Mouse (Mus musculus) thymus, adult 2 months (tissue): Measurements from ENCODE around the gene Fam43a. TPM values are rescaled to one million over a fixed set of nuclear protein-coding genes. Genes with fewer than 3 reads are reported as not detected.

Experiments
- DNase-seq: peaks from one replicate; pipeline ENCODE4 v3.0.0; 2021
- H3K27ac ChIP-seq: fragments of 200-500 bp; 2 replicates; pipeline ENCODE4 v1.5.1; 2012; ENCODE audit warnings: low read length, control low read depth; ENCODE audit not compliant: control insufficient read depth, insufficient read depth
- H3K27me3 ChIP-seq: fragments of 200-500 bp; 2 replicates; pipeline ENCODE4 v1.6.1; 2012; ENCODE audit warnings: mild to moderate bottlenecking, low read length, moderate library complexity, mixed read lengths; ENCODE audit not compliant: control insufficient read depth, insufficient read depth
- H3K36me3 ChIP-seq: fragments of 200-500 bp; 2 replicates; pipeline ENCODE4 v1.6.1; 2012; ENCODE audit warnings: mild to moderate bottlenecking, low read length, moderate library complexity; ENCODE audit not compliant: control insufficient read depth, insufficient read depth
- H3K4me1 ChIP-seq: fragments of 200-500 bp; replicated peaks from 2 replicates; pipeline ENCODE4 v1.6.1; 2012; ENCODE audit warnings: low read length; ENCODE audit not compliant: control insufficient read depth, insufficient read depth
- H3K4me3 ChIP-seq: fragments of 200-500 bp; 2 replicates; pipeline ENCODE4 v1.5.1; 2012; ENCODE audit warnings: mild to moderate bottlenecking, low read length, control low read depth, moderate library complexity; ENCODE audit not compliant: control insufficient read depth, insufficient read depth
- CTCF ChIP-seq: fragments of 200-500 bp; IDR thresholded peaks from 2 replicates; pipeline ENCODE4 v1.5.1; 2012; ENCODE audit warnings: mild to moderate bottlenecking, control low read depth, low read length, moderate library complexity, borderline replicate concordance; ENCODE audit not compliant: control insufficient read depth, poor library complexity, insufficient read depth; ENCODE audit errors: extremely low read depth
- POLR2A ChIP-seq: fragments of 200-500 bp; IDR thresholded peaks from 2 replicates; pipeline ENCODE4 v1.6.1; 2012; ENCODE audit warnings: mild to moderate bottlenecking, low read length, control low read depth, moderate library complexity; ENCODE audit not compliant: control insufficient read depth, poor library complexity, insufficient read depth; ENCODE audit errors: extremely low read depth
- WGBS: fragments of 180-500 bp; shearing (Covaris S2); methylation state at CpG from one replicate; pipeline ENCODE4 v1.1.7; 2018; 5-methylcytosine and 5-hydroxymethylcytosine counted together
- polyA plus RNA-seq: library from polyadenylated mRNA; depleted of rRNA; stranded (reverse); fragments of >200 nt; gene quantifications from 2 replicates; pipeline ENCODE4 v1.2.3, GENCODE M21; 2012

Gene Fam43a
- polyA plus RNA-seq, 1 experiment = 17.0 TPM

- H3K27me3 ChIP-seq = no peaks in the 10 kb centered on the region
- H3K4me1 ChIP-seq = no peaks in the 10 kb centered on the region
- H3K27ac ChIP-seq = no peak overlapping the region
- 96% methylated on average over 4 of the region's 4 CpGs for WGBS
- peaks cover 56% of the 10 kb centered on the region for H3K36me3 ChIP-seq
- TF ChIP-seq POLR2A (no peak), CTCF (no peak)
- DNase-seq = no peak
- H3K4me3 ChIP-seq = no peak overlapping the region
These were observed 38.9 kb upstream of the Fam43a start for GRCm38 (mm10) chr16:30560601-30561000.

GRCm38 (mm10) chr16:30565631-30566030 is 33.9 kb upstream of the Fam43a start:
- Histone ChIP-seq H3K4me3 (no peak overlapping the region), H3K4me1 (no peaks in the 10 kb centered on the region), H3K27me3 (no peaks in the 10 kb centered on the region), H3K27ac (no peak overlapping the region), H3K36me3 (peaks cover 89% of the 10 kb centered on the region)
- TF ChIP-seq POLR2A (no peak), CTCF (no peak)
- no peak for DNase-seq
- WGBS = 97% methylated on average over 6 of the region's 6 CpGs

GRCm38 (mm10) chr16:30570173-30570572 is 29.4 kb upstream of the Fam43a start:
- peaks cover 79% of the 10 kb centered on the region for H3K36me3 ChIP-seq

GRCm38 (mm10) chr16:30571378-30571777 is 28.1 kb upstream of the Fam43a start:
- WGBS = 46% methylated on average over 5 of the region's 5 CpGs
- Histone ChIP-seq H3K4me3 (no peak overlapping the region), H3K27ac (no peak overlapping the region), H3K36me3 (peaks cover 75% of the 10 kb centered on the region), H3K27me3 (no peaks in the 10 kb centered on the region), H3K4me1 (no peaks in the 10 kb centered on the region)
- TF ChIP-seq CTCF (no peak), POLR2A (no peak)
- DNase-seq = no peak

More at GRCm38 (mm10) chr16:30570173-30570572, 29.4 kb upstream of the Fam43a start:
- WGBS = 96% methylated on average over 4 of the region's 4 CpGs
- no peaks in the 10 kb centered on the region for H3K27me3 ChIP-seq
- no peak overlapping the region for H3K27ac ChIP-seq
- TF ChIP-seq CTCF = no peak
- DNase-seq = no peak
- no peak overlapping the region for H3K4me3 ChIP-seq
- no peaks in the 10 kb centered on the region for H3K4me1 ChIP-seq

- no peaks in the 10 kb centered on the region for H3K27me3 ChIP-seq
- H3K36me3 ChIP-seq = peaks cover 78% of the 10 kb centered on the region
- TF ChIP-seq CTCF (no peak), POLR2A (no peak)
- no peak for DNase-seq
- no peak overlapping the region for H3K27ac ChIP-seq
- H3K4me3 ChIP-seq = no peak overlapping the region
- 91% methylated on average over 4 of the region's 4 CpGs for WGBS
- H3K4me1 ChIP-seq = no peaks in the 10 kb centered on the region
These were observed 27.3 kb upstream of the Fam43a start for GRCm38 (mm10) chr16:30572239-30572638.

GRCm38 (mm10) chr16:30575815-30576214 is 23.7 kb upstream of the Fam43a start:
- peaks cover 73% of the 10 kb centered on the region for H3K36me3 ChIP-seq
- TF ChIP-seq POLR2A = no peak
- TF ChIP-seq CTCF = no peak
- WGBS = 40% methylated on average over 7 of the region's 7 CpGs
- no peak overlapping the region for H3K4me3 ChIP-seq
- no peak for DNase-seq
- H3K27me3 ChIP-seq = no peaks in the 10 kb centered on the region
- H3K27ac ChIP-seq = no peak overlapping the region
- no peaks in the 10 kb centered on the region for H3K4me1 ChIP-seq

GRCm38 (mm10) chr16:30576392-30576791 is 23.1 kb upstream of the Fam43a start:
- no peaks in the 10 kb centered on the region for H3K4me1 ChIP-seq
- no peaks in the 10 kb centered on the region for H3K27me3 ChIP-seq
- WGBS = 98% methylated on average over 1 of the region's 1 CpGs
- no peak overlapping the region for H3K4me3 ChIP-seq
- H3K27ac ChIP-seq = no peak overlapping the region
- peaks cover 73% of the 10 kb centered on the region for H3K36me3 ChIP-seq
- no peak for DNase-seq
- TF ChIP-seq POLR2A (no peak), CTCF (no peak)
